Mouse (Mus musculus) CD4-positive, CD25-positive, alpha-beta regulatory T cell, adult 2 months (primary cell): ENCODE data around the gene Gpd2.

Experiments used
- DNase-seq: peaks from one replicate; pipeline ENCODE4 v3.0.0-alpha.2; 2012; ENCODE audit warnings: low read depth, low spot score

Gpd2 gene

GRCm38 (mm10) chr2:57297226-57297625, 59.8 kb downstream of the Gpd2 start:
- DNase-seq: no peak

DNA sequence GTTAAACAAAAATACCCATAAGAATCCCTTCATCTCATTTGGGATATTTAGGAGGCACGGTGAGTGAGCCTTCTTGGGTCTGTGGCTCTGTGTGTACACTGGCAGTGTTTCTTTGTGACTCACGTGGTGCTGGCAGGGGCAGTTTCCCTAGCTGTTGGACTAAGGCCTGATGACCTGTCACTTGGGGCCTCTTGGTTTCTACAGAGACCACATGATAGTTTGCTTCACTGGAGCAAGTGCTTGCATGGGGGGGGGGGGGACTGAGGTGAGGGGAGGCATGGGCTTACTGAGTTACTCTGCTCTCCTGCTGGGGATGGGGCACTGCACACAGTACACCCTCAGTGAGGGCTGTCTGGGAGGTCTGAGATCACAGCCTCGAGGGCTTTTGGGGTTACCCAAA, 64.1 kb downstream of the Gpd2 start:
- DNase-seq: no peak

DNA sequence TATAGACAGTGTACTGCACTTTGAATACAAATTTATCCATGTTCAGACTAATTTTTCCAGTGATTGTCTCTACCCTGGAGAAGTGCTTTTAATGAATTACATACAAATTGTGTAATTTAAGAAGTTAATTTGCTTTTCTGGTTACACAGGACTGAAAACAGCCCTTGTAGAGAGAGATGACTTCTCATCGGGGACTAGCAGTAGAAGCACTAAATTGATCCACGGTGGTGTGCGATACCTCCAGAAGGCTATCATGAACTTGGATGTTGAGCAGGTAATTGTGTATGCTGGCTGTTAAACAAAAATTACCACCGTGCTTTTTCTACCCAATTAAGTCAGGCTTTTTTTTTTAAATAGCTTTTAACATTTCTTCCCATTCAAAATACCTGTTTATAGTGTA, 66.8 kb downstream of the Gpd2 start:
- DNase-seq: no peak

GRCm38 (mm10) chr2:57312268-57312797, 74.9 kb downstream of the Gpd2 start:
- no peak for DNase-seq

DNA sequence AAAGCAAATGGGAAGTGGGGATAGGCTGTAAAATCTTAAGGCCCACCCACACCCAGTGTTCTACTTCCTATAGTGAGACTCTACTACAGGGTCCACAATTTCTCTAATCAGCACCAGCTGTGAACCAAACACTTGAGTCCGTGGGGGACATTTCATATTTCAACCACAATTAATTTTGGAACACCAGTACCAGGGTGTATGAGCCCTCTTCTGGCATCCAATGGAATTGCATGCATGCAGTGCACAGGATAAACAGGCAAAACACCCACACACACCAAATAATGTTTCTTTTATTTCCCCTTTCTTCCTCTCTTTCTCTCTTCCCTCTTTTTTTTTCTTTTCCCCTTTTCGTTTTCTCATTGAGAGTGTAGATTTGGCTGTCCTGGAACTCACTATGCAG, 78.6 kb downstream of the Gpd2 start:
- peak; percentile 61 for DNase-seq

GRCm38 (mm10) chr2:57318336-57318735, 80.9 kb downstream of the Gpd2 start:
- DNase-seq: no peak

- DNase-seq: no peak
These were observed 88.7 kb downstream of the Gpd2 start for GRCm38 (mm10) chr2:57326091-57326490.

DNA sequence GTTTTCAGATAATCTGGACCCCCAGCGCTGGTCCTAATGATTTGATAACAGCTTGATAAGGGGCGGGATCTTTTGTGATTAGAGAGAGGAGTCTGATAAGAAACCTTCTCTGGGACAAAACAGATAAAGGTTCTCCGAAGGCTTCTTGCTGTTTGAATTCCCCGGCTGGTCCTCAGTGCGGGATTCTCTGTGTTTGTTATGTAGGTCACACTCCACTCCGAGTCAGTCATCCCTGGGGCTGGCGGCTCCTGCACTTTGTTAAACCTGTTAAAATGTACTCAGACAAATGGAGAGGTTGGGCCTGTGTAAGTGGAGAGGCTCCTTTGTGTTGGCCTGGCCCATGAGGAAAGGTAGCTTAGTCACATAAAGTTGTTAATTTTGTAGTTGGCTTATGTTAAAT, 91.9 kb downstream of the Gpd2 start:
- no peak for DNase-seq

GRCm38 (mm10) chr2:57330812-57331211, 93.4 kb downstream of the Gpd2 start:
- no peak for DNase-seq

- no peak for DNase-seq
These were observed 93.8 kb downstream of the Gpd2 start for GRCm38 (mm10) chr2:57331266-57331665.

- DNase-seq: no peak
These were observed 96.0 kb downstream of the Gpd2 start for GRCm38 (mm10) chr2:57333481-57333880.

DNA sequence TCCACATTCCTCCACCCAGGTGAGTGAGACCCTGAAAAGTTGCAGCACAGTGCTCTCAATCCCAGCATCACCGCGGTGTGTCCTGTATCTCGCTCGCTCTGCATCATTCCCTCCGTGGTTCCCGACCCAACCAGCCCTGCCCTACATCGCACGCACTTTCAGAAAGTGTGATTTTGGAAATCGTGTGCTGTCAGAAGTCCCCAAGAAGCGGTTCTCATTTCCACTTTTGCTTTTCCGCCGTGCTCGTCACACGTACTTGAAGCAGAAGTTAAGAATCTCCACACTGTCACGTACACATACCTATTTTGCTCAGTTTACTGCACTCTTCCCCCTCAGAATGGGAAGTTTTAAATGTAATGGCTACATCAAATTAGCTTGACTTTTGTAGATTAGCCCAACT, 98.0 kb downstream of the Gpd2 start:
- no peak for DNase-seq

- DNase-seq: no peak
These were observed 101.3 kb downstream of the Gpd2 start for GRCm38 (mm10) chr2:57338779-57339178.

DNA sequence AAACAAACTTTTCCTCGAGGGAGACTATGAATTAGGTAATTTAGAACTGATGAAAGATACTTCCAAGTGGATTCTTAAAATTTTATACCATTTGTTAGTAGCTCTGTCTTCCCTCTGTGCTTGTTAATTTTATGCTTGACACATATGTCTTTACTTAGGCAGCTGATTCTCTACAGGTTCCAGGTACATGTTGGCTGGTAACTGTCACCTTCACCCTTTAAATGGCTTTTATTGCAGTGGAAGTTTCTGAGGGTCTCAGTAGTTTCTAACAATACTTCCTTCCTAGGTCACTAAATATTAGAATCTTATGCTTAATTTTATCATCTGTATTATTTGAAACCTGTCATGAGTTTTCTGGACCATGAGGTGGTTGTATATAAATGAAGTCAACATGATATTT, 105.5 kb downstream of the Gpd2 start:
- no peak for DNase-seq

DNA sequence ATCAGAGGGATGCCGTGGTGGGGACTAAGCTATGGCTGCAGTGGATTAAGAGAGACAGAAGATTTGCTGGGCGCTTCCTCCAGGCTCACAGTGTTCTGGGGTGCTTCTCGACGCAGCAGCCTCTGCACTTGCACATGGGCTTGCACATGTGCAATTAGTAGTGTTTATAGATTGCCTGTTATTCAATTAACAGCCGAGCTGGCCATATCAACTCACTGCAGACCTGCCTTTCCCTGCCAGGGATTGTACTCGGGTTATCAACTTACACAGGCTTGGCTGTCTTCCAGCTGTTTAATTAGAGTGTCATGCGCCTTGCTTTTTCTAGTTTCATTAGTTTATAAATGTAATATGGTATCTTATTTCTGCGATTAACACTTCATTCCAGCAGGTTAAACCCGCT, 113.2 kb downstream of the Gpd2 start:
- DNase-seq: no peak

GRCm38 (mm10) chr2:57353722-57354432, 116.4 kb downstream of the Gpd2 start:
- no peak for DNase-seq

- no peak for DNase-seq
These were observed 117.4 kb downstream of the Gpd2 start for GRCm38 (mm10) chr2:57354848-57355247.

- peak; percentile 47 for DNase-seq
These were observed 118.9 kb downstream of the Gpd2 start for GRCm38 (mm10) chr2:57356222-57356822.

GRCm38 (mm10) chr2:57362503-57362902, 125.1 kb downstream of the Gpd2 start:
- DNase-seq: peak; percentile 28

DNA sequence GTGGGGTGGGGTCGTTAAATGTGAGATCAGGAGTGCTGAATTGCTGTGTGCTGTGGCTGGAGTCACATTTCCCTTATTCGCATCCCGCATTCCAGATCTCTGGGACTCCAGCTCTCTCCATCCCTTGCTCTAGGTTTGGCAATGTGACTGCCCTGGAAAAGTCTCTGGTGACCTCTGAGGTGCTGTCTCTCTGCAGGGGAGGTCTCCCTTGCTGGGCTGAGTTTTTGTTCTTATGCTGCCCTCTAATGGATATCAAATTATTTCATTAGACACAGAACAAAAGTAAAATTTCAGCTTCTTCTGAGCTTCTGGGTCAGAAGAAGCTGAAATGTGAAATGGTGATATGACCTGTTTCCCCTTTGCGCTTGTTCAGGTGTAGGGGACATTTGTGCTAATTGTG, 137.2 kb downstream of the Gpd2 start:
- DNase-seq: no peak

GRCm38 (mm10) chr2:57375138-57375837, 137.9 kb downstream of the Gpd2 start:
- DNase-seq: no peak

GRCm38 (mm10) chr2:57378147-57378889, 140.9 kb downstream of the Gpd2 start:
- DNase-seq: no peak
